Mouse (Mus musculus) heart, postnatal 10 days (tissue): ENCODE results near the gene Rmdn2. TPM values are rescaled to one million over a fixed set of nuclear protein-coding genes. Genes with fewer than 3 reads are reported as not detected.

Experiments
- DNase-seq, 2 experiments: peaks; one replicate each; pipeline ENCODE4 v3.0.0; 2021
- intact Hi-C: fragments of 180-260 bp; cut with DNase I; formaldehyde crosslinking; loops from one replicate; pipeline ENCODE4 v1.15.1; 2025
- total RNA-seq, 2 experiments: library from RNA; stranded (reverse); gene quantifications; 2 replicates each; pipeline ENCODE4 v1.2.3; 2021

Gene Rmdn2
- total RNA-seq, 2 experiments from 2014 or later, result 7.7 to 9.1 TPM

- DNase-seq, result no peak
- intact Hi-C loops, result no loop called here
Observed at GRCm38 (mm10) chr17:79730988-79731387, 119.3 kb downstream of the Rmdn2 start.

GRCm38 (mm10) chr17:79733039-79733438 is 121.4 kb downstream of the Rmdn2 start:
- DNase-seq, result no peak
- intact Hi-C loops, result no loop called here

- intact Hi-C loops, result no loop called here
- DNase-seq, result no peak
Observed at GRCm38 (mm10) chr17:79737598-79737997, 125.9 kb downstream of the Rmdn2 start.

GRCm38 (mm10) chr17:79738847-79739498 is 127.3 kb downstream of the Rmdn2 start:
- intact Hi-C loops, result no loop called here

GRCm38 (mm10) chr17:79742635-79743034 is 131.0 kb downstream of the Rmdn2 start:
- no peak for DNase-seq
- intact Hi-C loops, result no loop called here

More at GRCm38 (mm10) chr17:79738847-79739498, 127.3 kb downstream of the Rmdn2 start:
- DNase-seq, result no peak

Other genes starting within 250 kb of the Rmdn2 start
- 1 to 10 TPM; 2.5 to 4.0 TPM for gene Cyp1b1, start 103.2 kb downstream of the Rmdn2 start, total RNA-seq